Mouse (Mus musculus): ENCODE results near the gene Epha7.

GRCm38 (mm10) chr4:28960889-28961560 is 148.1 kb downstream of the Epha7 start:
- TF ChIP-seq CTCF (IDR thresholded peaks at IDR 0.05): no peak
- TF ChIP-seq EP300 (IDR thresholded peaks at IDR 0.05): no peak

All from lung, postnatal 0 days (tissue).